Mouse (Mus musculus) brain, embryonic 14.5 days (tissue): ENCODE measurements around the gene Atp5h.

ENCODE experiments used
- CTCF ChIP-seq: fragments of 200-500 bp; IDR thresholded peaks from 2 replicates; pipeline ENCODE4 v1.5.1; 2012; ENCODE audit warnings: inconsistent platforms, mild to moderate bottlenecking, moderate library complexity, borderline replicate concordance; ENCODE audit not compliant: insufficient read depth, insufficient read length; ENCODE audit errors: extremely low read depth
- POLR2A ChIP-seq: fragments of 200-500 bp; IDR thresholded peaks from 2 replicates; pipeline ENCODE4 v1.6.1; 2012; ENCODE audit warnings: mild to moderate bottlenecking, inconsistent platforms, borderline replicate concordance; ENCODE audit not compliant: poor library complexity, insufficient read depth, insufficient read length, severe bottlenecking; ENCODE audit errors: extremely low read depth

- no peak for TF ChIP-seq POLR2A
- TF ChIP-seq CTCF: no peak
Measured at GRCm38 (mm10) chr11:115464851-115465250, 45.1 kb upstream of the Atp5h start.
